Mouse (Mus musculus): Measurements from ENCODE around the gene Akap13. TPM values are rescaled to one million over a fixed set of nuclear protein-coding genes. Genes with fewer than 3 reads are reported as not detected.
A peak's percentile ranks its signal among the peaks of the same experiment; 100 is the strongest.
"Not testable (repeated sequence)": the region's sequence is repeated elsewhere in the genome, so short reads cannot be mapped to it uniquely, and the experiment has no call there.

The Akap13 gene
- total and polyA plus RNA-seq, 2 experiments from 2014 or later: 34.2 to 113 TPM

- DNase-seq (ENCODE audit: low spot score) (no peak), ATAC-seq (ENCODE audit: insufficient read depth, low read depth) (no peak)
- no peaks in the 10 kb centered on the region for H3K9me3 ChIP-seq (replicated peaks; ENCODE audit: control insufficient read depth, low read length)
- TF ChIP-seq EP300 (IDR thresholded peaks at IDR 0.05; ENCODE audit: low read depth): no peak
- no peak for TF ChIP-seq CTCF (IDR thresholded peaks at IDR 0.05; ENCODE audit: low read depth)
- 0 out of 2 replicates have a peak overlapping the region, but pooled peaks have one; percentile 5 for H3K4me3 ChIP-seq (ENCODE audit: low read depth, low read length)
- H3K9ac ChIP-seq (replicated peaks; ENCODE audit: low read depth, low read length): no peak overlapping the region
- H3K27ac ChIP-seq (ENCODE audit: low read depth): no peak overlapping the region
- peak overlapping the region; percentile 40; the same call in 1 of the 2 replicates for H3K4me2 ChIP-seq (ENCODE audit: low read depth, low read length)
- peaks cover 40% of the 10 kb centered on the region for H3K36me3 ChIP-seq (replicated peaks; ENCODE audit: control insufficient read depth, insufficient read depth, low read length)
- WGBS: 80% methylated on average over 8 of the region's 8 CpGs
- peaks cover 28% of the 10 kb centered on the region for H3K4me1 ChIP-seq (ENCODE audit: control insufficient read depth, insufficient read depth)
- no peaks in the 10 kb centered on the region for H3K27me3 ChIP-seq (ENCODE audit: control insufficient read depth, insufficient read depth, low read length)
Observed at GRCm38 (mm10) chr7:75614826-75615225, 159.5 kb downstream of the Akap13 start.

- Histone ChIP-seq H3K36me3 (replicated peaks; ENCODE audit: control insufficient read depth, insufficient read depth, low read length) (peaks cover 27% of the 10 kb centered on the region), H3K4me1 (ENCODE audit: control insufficient read depth, insufficient read depth) (peaks cover 16% of the 10 kb centered on the region; the same call in 1 of the 2 replicates)
- not testable (repeated sequence) for H3K9me3 ChIP-seq (replicated peaks; ENCODE audit: control insufficient read depth, low read length); H3K4me3 ChIP-seq (ENCODE audit: low read depth, low read length); H3K9ac ChIP-seq (replicated peaks; ENCODE audit: low read depth, low read length); H3K27ac ChIP-seq (ENCODE audit: low read depth); H3K27me3 ChIP-seq (ENCODE audit: control insufficient read depth, insufficient read depth, low read length); DNase-seq (ENCODE audit: low spot score); H3K4me2 ChIP-seq (ENCODE audit: low read depth, low read length); ATAC-seq (ENCODE audit: insufficient read depth, low read depth)
- WGBS: 97% methylated on average over 4 of the region's 4 CpGs
Observed at GRCm38 (mm10) chr7:75617246-75617645, 161.9 kb downstream of the Akap13 start.

GRCm38 (mm10) chr7:75618699-75619098, 163.4 kb downstream of the Akap13 start:
- DNase-seq (ENCODE audit: low spot score) (no peak), ATAC-seq (ENCODE audit: insufficient read depth, low read depth) (no peak)
- Histone ChIP-seq H3K9ac (replicated peaks; ENCODE audit: low read depth, low read length) (no peak overlapping the region), H3K27me3 (ENCODE audit: control insufficient read depth, insufficient read depth, low read length) (no peaks in the 10 kb centered on the region), H3K36me3 (replicated peaks; ENCODE audit: control insufficient read depth, insufficient read depth, low read length) (peaks cover 33% of the 10 kb centered on the region), H3K9me3 (replicated peaks; ENCODE audit: control insufficient read depth, low read length) (no peaks in the 10 kb centered on the region), H3K4me2 (ENCODE audit: low read depth, low read length) (no peak overlapping the region), H3K4me3 (ENCODE audit: low read depth, low read length) (no peak overlapping the region), H3K27ac (ENCODE audit: low read depth) (no peak overlapping the region), H3K4me1 (ENCODE audit: control insufficient read depth, insufficient read depth) (0 out of 2 replicates have a peak, but pooled peaks cover 6% of the 10 kb centered on the region)
- WGBS: 86% methylated on average over 3 of the region's 3 CpGs
- TF ChIP-seq EP300 (IDR thresholded peaks at IDR 0.05; ENCODE audit: low read depth): no peak
- TF ChIP-seq CTCF (IDR thresholded peaks at IDR 0.05; ENCODE audit: low read depth): no peak

- no peak overlapping the region for H3K9ac ChIP-seq (replicated peaks; ENCODE audit: low read depth, low read length)
- WGBS: 88% methylated on average over 6 of the region's 6 CpGs
- 0 out of 2 replicates have a peak, but pooled peaks cover under 1% of the 10 kb centered on the region for H3K4me1 ChIP-seq (ENCODE audit: control insufficient read depth, insufficient read depth)
- ATAC-seq (ENCODE audit: insufficient read depth, low read depth) (no peak), DNase-seq (ENCODE audit: low spot score) (no peak)
- H3K4me2 ChIP-seq (ENCODE audit: low read depth, low read length): no peak overlapping the region
- no peaks in the 10 kb centered on the region for H3K27me3 ChIP-seq (ENCODE audit: control insufficient read depth, insufficient read depth, low read length)
- no peak overlapping the region for H3K27ac ChIP-seq (ENCODE audit: low read depth)
- peaks cover 32% of the 10 kb centered on the region for H3K36me3 ChIP-seq (replicated peaks; ENCODE audit: control insufficient read depth, insufficient read depth, low read length)
- TF ChIP-seq EP300 (IDR thresholded peaks at IDR 0.05; ENCODE audit: low read depth) (no peak), CTCF (IDR thresholded peaks at IDR 0.05; ENCODE audit: low read depth) (no peak)
- no peak overlapping the region for H3K4me3 ChIP-seq (ENCODE audit: low read depth, low read length)
- H3K9me3 ChIP-seq (replicated peaks; ENCODE audit: control insufficient read depth, low read length): no peaks in the 10 kb centered on the region
Observed at GRCm38 (mm10) chr7:75619875-75620274, 164.5 kb downstream of the Akap13 start.

GRCm38 (mm10) chr7:75620395-75620960, 165.1 kb downstream of the Akap13 start:
- Histone ChIP-seq H3K4me1 (ENCODE audit: control insufficient read depth, insufficient read depth) (no peaks in the 10 kb centered on the region), H3K27me3 (ENCODE audit: control insufficient read depth, insufficient read depth, low read length) (no peaks in the 10 kb centered on the region), H3K4me3 (ENCODE audit: low read depth, low read length) (no peak overlapping the region), H3K9ac (replicated peaks; ENCODE audit: low read depth, low read length) (no peak overlapping the region), H3K4me2 (ENCODE audit: low read depth, low read length) (no peak overlapping the region), H3K27ac (ENCODE audit: low read depth) (no peak overlapping the region), H3K9me3 (replicated peaks; ENCODE audit: control insufficient read depth, low read length) (no peaks in the 10 kb centered on the region), H3K36me3 (replicated peaks; ENCODE audit: control insufficient read depth, insufficient read depth, low read length) (peaks cover 30% of the 10 kb centered on the region)
- ATAC-seq (ENCODE audit: insufficient read depth, low read depth): no peak
- 86% methylated on average over 3 of the region's 3 CpGs for WGBS
- TF ChIP-seq EP300 (IDR thresholded peaks at IDR 0.05; ENCODE audit: low read depth) (no peak), CTCF (IDR thresholded peaks at IDR 0.05; ENCODE audit: low read depth) (no peak)
- DNase-seq (ENCODE audit: low spot score): no peak

- Histone ChIP-seq H3K27me3 (ENCODE audit: control insufficient read depth, insufficient read depth, low read length) (no peaks in the 10 kb centered on the region), H3K27ac (ENCODE audit: low read depth) (no peak overlapping the region), H3K36me3 (replicated peaks; ENCODE audit: control insufficient read depth, insufficient read depth, low read length) (peaks cover 29% of the 10 kb centered on the region), H3K4me2 (ENCODE audit: low read depth, low read length) (no peak overlapping the region), H3K4me3 (ENCODE audit: low read depth, low read length) (no peak overlapping the region), H3K4me1 (ENCODE audit: control insufficient read depth, insufficient read depth) (no peaks in the 10 kb centered on the region), H3K9ac (replicated peaks; ENCODE audit: low read depth, low read length) (no peak overlapping the region), H3K9me3 (replicated peaks; ENCODE audit: control insufficient read depth, low read length) (no peaks in the 10 kb centered on the region)
- DNase-seq (ENCODE audit: low spot score) (no peak), ATAC-seq (ENCODE audit: insufficient read depth, low read depth) (no peak)
- WGBS: 64% methylated on average over 4 of the region's 4 CpGs
- TF ChIP-seq EP300 (IDR thresholded peaks at IDR 0.05; ENCODE audit: low read depth): no peak
- no peak for TF ChIP-seq CTCF (IDR thresholded peaks at IDR 0.05; ENCODE audit: low read depth)
Observed at GRCm38 (mm10) chr7:75620976-75621375, 165.6 kb downstream of the Akap13 start.

Data from heart, postnatal 0 days (tissue).